Mouse (Mus musculus): ENCODE data around the gene Tbc1d7.

DNA sequence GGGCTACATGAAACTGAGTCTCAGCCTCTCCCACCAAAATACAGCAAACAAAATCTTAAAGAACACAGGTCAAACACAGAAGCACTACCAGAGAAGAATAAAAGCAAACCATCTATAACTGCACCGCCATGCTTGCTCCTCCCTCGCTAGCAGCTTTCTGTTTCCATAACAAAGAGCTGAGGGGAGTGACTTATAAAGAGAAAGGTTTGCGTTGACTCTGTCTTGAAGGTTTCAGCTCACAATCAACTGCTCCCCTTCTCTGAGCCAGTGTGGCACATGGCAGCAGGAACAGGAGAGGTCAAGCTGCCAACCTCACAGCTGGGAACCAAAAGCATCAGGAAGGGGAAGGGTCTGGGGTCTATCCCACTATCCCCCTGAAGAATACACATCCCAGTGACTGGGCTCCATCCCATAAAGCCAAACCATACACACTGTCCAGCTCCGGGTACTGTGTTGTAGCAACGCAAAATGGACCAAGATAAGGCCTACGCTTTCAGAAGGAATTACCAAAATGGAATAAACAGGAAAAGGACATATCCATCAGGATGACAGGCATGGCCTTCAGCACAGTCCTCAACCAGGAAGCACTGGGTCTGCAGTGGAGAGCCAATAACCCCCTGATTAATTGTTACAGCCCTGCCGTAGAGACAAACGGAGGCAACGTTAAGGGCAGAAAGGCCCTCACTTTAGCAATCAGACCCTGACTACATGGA is 44.8 kb upstream of the Tbc1d7 start:
- TF ChIP-seq CTCF (IDR thresholded peaks at IDR 0.05; ENCODE audit: low read depth) (no peak), EP300 (IDR thresholded peaks at IDR 0.05; ENCODE audit: low read depth) (no peak)
